Mouse (Mus musculus) ES-E14 (cell line): ENCODE measurements around the gene Rpa1. TPM values are rescaled to one million over a fixed set of nuclear protein-coding genes. Genes with fewer than 3 reads are reported as not detected.

Experiments
- DNase-seq: peaks from one replicate; pipeline ENCODE4 v3.0.0-alpha.2; 2013; ENCODE audit warnings: low read depth, low spot score
- H3K27ac ChIP-seq: 2 replicates; pipeline ENCODE4 v1.5.1; 2012; ENCODE audit warnings: low read depth, mild to moderate bottlenecking, low read length, moderate library complexity, mixed read lengths; ENCODE audit not compliant: poor library complexity, insufficient read depth, severe bottlenecking
- H3K36me3 ChIP-seq: 2 replicates; pipeline ENCODE4 v1.6.1; 2012; ENCODE audit warnings: mild to moderate bottlenecking, low read length, moderate library complexity, mixed read lengths; ENCODE audit not compliant: control insufficient read depth, poor library complexity, insufficient read depth, severe bottlenecking
- H3K4me1 ChIP-seq, 2 experiments: fragments of 150-350 bp in 1 of 2; sonication (generic) in 1 of 2; 2 replicates each; pipeline ENCODE4 v1.6.1; 2012; ENCODE audit warnings: low read length in 2 of 2, mild to moderate bottlenecking in 1 of 2, mixed read lengths in 1 of 2; ENCODE audit not compliant: control insufficient read depth in 2 of 2, insufficient read depth in 2 of 2, poor library complexity in 1 of 2
- H3K4me3 ChIP-seq, 2 experiments: fragments of 150-350 bp in 1 of 2; sonication (generic) in 1 of 2; 2 replicates each; pipeline ENCODE4 v1.5.1; 2012; ENCODE audit warnings: low read length in 2 of 2, low read depth in 1 of 2, mild to moderate bottlenecking in 1 of 2, mixed read lengths in 1 of 2; ENCODE audit not compliant: insufficient read depth in 1 of 2, poor library complexity in 1 of 2, severe bottlenecking in 1 of 2
- H3K9ac ChIP-seq: 2 replicates; pipeline ENCODE4 v1.6.1; 2012; ENCODE audit warnings: low read depth, mild to moderate bottlenecking, low read length, mixed read lengths; ENCODE audit not compliant: poor library complexity, insufficient read depth, severe bottlenecking
- H3K9me3 ChIP-seq: fragments of 150-350 bp; sonication (generic); 2 replicates; pipeline ENCODE4 v1.6.1; 2012; ENCODE audit warnings: low read depth, mild to moderate bottlenecking, low read length; ENCODE audit not compliant: control insufficient read depth, insufficient read depth
- CHD2 ChIP-seq: IDR thresholded peaks from 2 replicates; pipeline ENCODE4 v1.6.1; 2014; ENCODE audit warnings: mild to moderate bottlenecking, low read depth, low read length, inconsistent platforms
- HCFC1 ChIP-seq: IDR thresholded peaks from 2 replicates; pipeline ENCODE4 v1.6.1; 2012; ENCODE audit warnings: low read length, inconsistent platforms, borderline replicate concordance; ENCODE audit not compliant: insufficient read depth
- MAFK ChIP-seq: IDR thresholded peaks from 2 replicates; pipeline ENCODE4 v1.6.1; 2014; ENCODE audit warnings: mild to moderate bottlenecking, low read depth, low read length, inconsistent platforms; ENCODE audit not compliant: insufficient read depth
- ZC3H11A ChIP-seq: IDR thresholded peaks from 2 replicates; pipeline ENCODE4 v1.6.1; 2012; ENCODE audit warnings: low read depth, mild to moderate bottlenecking, inconsistent platforms, low read length, borderline replicate concordance
- ZNF384 ChIP-seq: IDR thresholded peaks from 2 replicates; pipeline ENCODE4 v1.6.1; 2012; ENCODE audit warnings: low read depth, low read length, inconsistent platforms
- in situ Hi-C, 2 experiments: fragments of 600-800 bp; cut with MboI; formaldehyde crosslinking; loops; one replicate each; pipeline ENCODE4 v1.15.1; 2025; ENCODE audit warnings: low sequenced_read_pairs in 2 of 2, inconsistent platforms in 1 of 2; ENCODE audit not compliant: unreplicated experiment in 2 of 2
- total RNA-seq: library from RNA; depleted of rRNA; stranded (reverse); fragments of 300-350 nt; gene quantifications from 2 replicates; pipeline ENCODE4 v1.2.3, GENCODE M21; 2012

Gene Rpa1
- total RNA-seq, 1 experiment = 317 TPM

DNA sequence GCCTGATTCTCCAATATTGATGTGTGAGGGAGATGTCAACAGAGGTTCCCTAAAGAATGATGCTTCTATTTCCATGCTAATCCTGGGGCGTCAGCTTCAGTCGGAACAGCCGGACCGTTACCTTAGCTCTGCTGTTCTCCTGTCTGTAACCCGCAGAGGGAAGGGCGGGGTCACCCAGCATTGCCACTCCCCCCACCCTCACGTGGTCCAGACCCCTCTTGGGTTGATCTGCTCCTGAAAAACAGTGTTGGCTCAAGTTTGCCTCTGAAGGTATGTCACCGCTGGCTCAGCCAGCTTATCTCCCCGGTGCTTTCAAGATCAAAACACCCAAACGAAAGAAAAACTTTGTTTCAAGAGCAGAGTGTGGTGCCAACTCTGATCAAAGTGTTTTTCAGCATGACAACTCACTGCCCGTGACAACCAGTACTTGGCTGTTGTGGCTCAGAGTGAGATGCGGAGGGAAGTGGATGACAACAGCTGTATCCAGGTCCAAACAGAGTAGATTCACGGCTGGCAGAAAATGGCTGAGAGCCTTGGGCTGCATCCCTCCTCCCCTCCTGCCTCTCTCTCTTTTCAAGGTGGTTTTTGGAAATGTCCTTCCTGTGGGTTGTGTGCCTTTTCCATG is 65.5 kb downstream of the Rpa1 start:
- H3K4me3 ChIP-seq = peak overlapping the region; percentile 17 to 39; a peak in 2 of 4 replicates
- in situ Hi-C loops = no loop called here
- H3K9me3 ChIP-seq = no peaks in the 10 kb centered on the region
- no peak for TF ChIP-seq HCFC1
- TF ChIP-seq ZC3H11A = no peak
- no peak for TF ChIP-seq ZNF384
- TF ChIP-seq MAFK = no peak
- TF ChIP-seq CHD2 = no peak
- no peak overlapping the region for H3K9ac ChIP-seq
- DNase-seq = peak; percentile 63
- H3K36me3 ChIP-seq = no peaks in the 10 kb centered on the region
- peaks cover 0 to 31% of the 10 kb centered on the region in 2 experiments; a peak in 3 of 4 replicates for H3K4me1 ChIP-seq
- H3K27ac ChIP-seq = no peak overlapping the region

DNA sequence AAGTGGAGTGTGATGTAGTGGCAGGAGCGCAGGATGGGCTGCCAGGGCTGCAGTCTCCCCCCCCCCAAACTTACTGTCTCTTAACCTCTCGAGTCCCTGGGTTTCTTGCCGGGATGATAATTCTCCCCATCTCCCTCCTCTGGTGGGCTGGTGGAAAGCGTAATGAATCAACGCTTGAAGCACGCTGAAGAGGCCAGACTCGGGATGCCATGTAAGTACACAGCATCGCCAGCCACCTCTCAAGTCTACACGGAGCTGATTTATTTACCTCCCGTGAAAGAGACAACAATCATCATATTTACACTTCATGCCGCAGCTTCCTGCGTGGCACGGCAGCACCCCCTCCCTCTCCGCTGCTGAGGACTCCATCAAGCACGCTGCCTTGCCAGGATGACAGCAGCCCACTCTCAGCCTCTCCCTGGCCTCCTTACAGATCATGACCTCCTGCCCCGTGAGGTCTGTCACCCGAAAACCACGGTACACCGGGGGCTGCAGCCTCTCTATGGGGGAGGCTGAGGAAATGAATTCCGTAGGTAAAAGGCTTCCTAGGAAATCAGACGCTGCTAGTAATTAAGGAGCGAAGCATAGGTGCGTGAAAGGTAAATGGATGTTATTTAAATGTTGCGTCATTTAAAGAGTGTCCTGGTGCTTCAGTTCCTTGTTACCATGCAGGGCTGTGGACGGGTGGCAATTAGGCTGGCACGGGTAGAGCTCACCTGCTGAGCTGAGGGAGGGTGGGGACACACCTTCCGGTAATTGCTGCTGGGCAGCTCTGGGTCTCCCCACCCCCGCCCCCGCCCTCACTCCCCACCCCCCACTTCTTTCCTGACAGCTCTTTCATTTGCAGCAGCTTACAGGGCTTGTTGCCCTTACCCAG is 66.5 kb downstream of the Rpa1 start:
- no peak overlapping the region for H3K9ac ChIP-seq

GRCm38 (mm10) chr11:75280435-75281001 is 67.6 kb downstream of the Rpa1 start:
- TF ChIP-seq CHD2 (no peak), HCFC1 (no peak), ZNF384 (no peak), MAFK (no peak), ZC3H11A (no peak)
- in situ Hi-C loops = no loop called here
- Histone ChIP-seq H3K4me1 (peaks cover 0 to 26% of the 10 kb centered on the region in 2 experiments; a peak in 2 of 4 replicates), H3K27ac (no peak overlapping the region), H3K9ac (no peak overlapping the region), H3K36me3 (no peaks in the 10 kb centered on the region), H3K9me3 (no peaks in the 10 kb centered on the region), H3K4me3 (no peak overlapping the region)
- DNase-seq = no peak

More for the DNA sequence above, 66.5 kb downstream of the Rpa1 start:
- 0 out of 4 replicates have a peak overlapping the region, but pooled peaks of 1 of the 2 experiments have one; percentile 9 for H3K4me3 ChIP-seq
- DNase-seq = no peak
- H3K36me3 ChIP-seq = no peaks in the 10 kb centered on the region
- TF ChIP-seq CHD2 (no peak), ZNF384 (no peak), ZC3H11A (no peak), MAFK (no peak), HCFC1 (no peak)
- in situ Hi-C loops = no loop called here
- peaks cover 0 to 28% of the 10 kb centered on the region in 2 experiments; a peak in 2 of 4 replicates for H3K4me1 ChIP-seq
- H3K9me3 ChIP-seq = no peaks in the 10 kb centered on the region
- H3K27ac ChIP-seq = no peak overlapping the region

DNA sequence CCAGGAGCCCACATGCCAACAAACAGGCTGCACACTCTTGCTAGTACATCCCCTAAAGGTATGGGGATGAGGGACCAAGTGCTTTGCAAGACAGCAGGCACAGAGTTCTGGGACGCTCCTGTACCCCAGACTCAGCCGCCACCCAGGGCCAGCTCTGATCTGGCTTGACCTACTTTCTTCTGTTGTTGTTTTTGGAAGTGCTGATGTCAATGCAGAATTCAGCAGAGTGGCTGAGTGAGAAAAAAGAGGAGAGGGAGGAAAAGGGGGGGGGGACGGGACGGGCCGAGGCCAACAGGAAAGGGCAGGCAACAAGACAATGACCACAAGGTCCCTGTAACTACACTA is 68.1 kb downstream of the Rpa1 start:
- Histone ChIP-seq H3K9ac (no peak overlapping the region), H3K4me1 (peaks cover 0 to 26% of the 10 kb centered on the region in 2 experiments; a peak in 2 of 4 replicates), H3K4me3 (no peak overlapping the region), H3K9me3 (no peaks in the 10 kb centered on the region), H3K36me3 (no peaks in the 10 kb centered on the region), H3K27ac (no peak overlapping the region)
- TF ChIP-seq HCFC1 (no peak), ZNF384 (no peak), MAFK (no peak), CHD2 (no peak), ZC3H11A (no peak)
- no peak for DNase-seq
- in situ Hi-C loops = no loop called here
